Mouse (Mus musculus) heart, embryonic 13.5 days (tissue): ENCODE results near the gene Tln2. TPM values are rescaled to one million over a fixed set of nuclear protein-coding genes. Genes with fewer than 3 reads are reported as not detected.

Experiments used
- ATAC-seq: fragments of 200-750 bp; cut with Nextera tagmentation; 2 replicates; pipeline ENCODE4 v1.8.0; 2017; ENCODE audit warnings: moderate TSS enrichment; ENCODE audit not compliant: insufficient number of reproducible peaks, low FRiP score, low TSS enrichment; ENCODE audit errors: extremely low read depth
- H3K27ac ChIP-seq: fragments of 300-500 bp; sonication (generic); replicated peaks from 2 replicates; pipeline ENCODE4 v1.5.1; 2015; ENCODE audit warnings: moderate library complexity, mild to moderate bottlenecking, inconsistent platforms
- H3K27me3 ChIP-seq: fragments of 300-500 bp; sonication (generic); replicated peaks from 2 replicates; pipeline ENCODE4 v1.6.1; 2015; ENCODE audit warnings: mild to moderate bottlenecking, inconsistent platforms
- H3K36me3 ChIP-seq: fragments of 300-500 bp; sonication (generic); 2 replicates; pipeline ENCODE4 v1.6.1; 2015; ENCODE audit warnings: mild to moderate bottlenecking, inconsistent platforms
- H3K4me1 ChIP-seq: fragments of 300-500 bp; sonication (generic); 2 replicates; pipeline ENCODE4 v1.6.1; 2015; ENCODE audit warnings: inconsistent platforms
- H3K4me2 ChIP-seq: fragments of 300-500 bp; sonication (generic); 2 replicates; pipeline ENCODE4 v1.6.1; 2015; ENCODE audit warnings: inconsistent platforms, mild to moderate bottlenecking, moderate library complexity
- H3K4me3 ChIP-seq: fragments of 300-500 bp; sonication (generic); 2 replicates; pipeline ENCODE4 v1.5.1; 2015; ENCODE audit warnings: moderate library complexity, mild to moderate bottlenecking, inconsistent platforms
- H3K9ac ChIP-seq: fragments of 300-500 bp; sonication (generic); 2 replicates; pipeline ENCODE4 v1.6.1; 2015; ENCODE audit warnings: inconsistent platforms, mild to moderate bottlenecking, moderate library complexity
- H3K9me3 ChIP-seq: fragments of 300-500 bp; sonication (generic); 2 replicates; pipeline ENCODE4 v1.6.1; 2016; ENCODE audit warnings: inconsistent platforms
- WGBS: fragments of 180-500 bp; shearing (Covaris S2); methylation state at CpG from one replicate; pipeline ENCODE4 v1.1.7; 2015; ENCODE audit warnings: mixed read lengths; 5-methylcytosine and 5-hydroxymethylcytosine counted together
- polyA plus RNA-seq: library from polyadenylated mRNA; unstranded; fragments of >200 nt; fragmentation: Nextera tagmentation; extraction: Ambion mirVana; gene quantifications from 2 replicates; pipeline ENCODE4 v1.2.1, GENCODE M21; 2015

Gene Tln2
- polyA plus RNA-seq, 1 experiment from 2014 or later, result 55.3 TPM

DNA sequence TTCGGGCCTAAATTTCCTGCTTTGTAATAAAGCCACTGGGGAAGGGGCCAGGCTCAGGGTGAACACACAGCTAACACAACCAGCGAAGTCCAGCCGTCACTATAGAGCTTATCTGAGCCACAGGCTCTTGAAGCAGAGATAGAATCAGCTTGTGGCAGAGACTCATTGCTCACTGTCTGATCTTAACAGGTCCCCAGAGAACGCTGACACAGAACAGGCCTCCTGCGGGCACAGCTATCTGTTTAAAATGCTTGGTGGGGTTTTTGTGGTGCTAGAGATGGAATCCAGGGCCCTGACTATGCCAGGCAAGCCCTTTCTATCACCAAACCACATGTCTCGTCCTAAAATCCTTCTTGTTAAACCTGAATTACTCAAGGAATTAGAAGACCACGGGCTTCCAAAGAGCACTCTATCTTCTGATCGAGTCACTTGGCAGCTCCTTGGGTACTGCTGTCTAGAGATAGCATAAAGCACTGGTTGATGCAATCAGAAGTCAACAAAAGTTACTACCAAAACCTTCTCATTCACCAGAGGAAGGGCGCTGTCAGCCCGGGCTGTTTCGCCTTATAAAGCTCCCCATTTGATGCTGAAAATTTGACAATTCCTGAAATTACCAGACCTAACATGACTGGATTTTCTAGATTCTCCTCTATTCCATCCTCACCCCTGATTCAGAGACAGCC, 95.9 kb downstream of the Tln2 start:
- Histone ChIP-seq H3K27me3 (no peaks in the 10 kb centered on the region), H3K4me3 (no peak overlapping the region), H3K4me1 (peaks cover 29% of the 10 kb centered on the region), H3K36me3 (no peaks in the 10 kb centered on the region), H3K9me3 (no peaks in the 10 kb centered on the region), H3K9ac (no peak overlapping the region; the same call in none of the 2 replicates), H3K27ac (peak overlapping the region; percentile 62), H3K4me2 (peak overlapping the region; percentile 20)
- ATAC-seq, result no peak
- WGBS, result 24% methylated on average over 11 of the region's 11 CpGs

- 0% methylated on average over 1 of the region's 2 CpGs for WGBS
- no peak for ATAC-seq
- peak overlapping the region; percentile 65 for H3K27ac ChIP-seq
Measured at GRCm38 (mm10) chr9:67441484-67441883, 118.0 kb downstream of the Tln2 start.

DNA sequence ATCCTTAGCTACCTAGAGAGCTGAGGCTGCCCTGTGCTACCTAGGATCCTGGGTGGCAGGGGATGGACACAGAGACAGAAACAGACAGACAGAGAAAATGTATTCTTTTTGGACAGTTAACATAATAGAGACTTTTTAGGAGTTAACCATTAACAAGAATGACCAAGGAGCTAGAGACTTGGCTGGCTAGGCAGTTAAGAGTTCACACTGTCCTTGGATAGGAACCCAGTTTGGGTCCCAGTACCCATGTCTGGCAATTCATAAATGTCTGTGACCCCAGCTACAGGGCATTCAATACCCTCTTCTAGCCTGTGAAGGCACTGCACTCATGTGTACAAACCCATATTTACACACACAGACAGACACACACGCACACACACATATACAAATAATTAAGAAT, 122.0 kb downstream of the Tln2 start:
- no peak overlapping the region for H3K4me3 ChIP-seq
- no peaks in the 10 kb centered on the region for H3K36me3 ChIP-seq
- no peak for ATAC-seq
- 87% methylated on average over 1 of the region's 1 CpGs for WGBS
- no peak overlapping the region for H3K9ac ChIP-seq
- H3K27me3 ChIP-seq, result no peaks in the 10 kb centered on the region
- no peaks in the 10 kb centered on the region for H3K9me3 ChIP-seq
- no peak overlapping the region for H3K4me2 ChIP-seq
- no peak overlapping the region for H3K27ac ChIP-seq
- peaks cover 52% of the 10 kb centered on the region for H3K4me1 ChIP-seq

More at GRCm38 (mm10) chr9:67441484-67441883, 118.0 kb downstream of the Tln2 start:
- Histone ChIP-seq H3K9ac (no peak overlapping the region), H3K36me3 (no peaks in the 10 kb centered on the region), H3K27me3 (no peaks in the 10 kb centered on the region), H3K4me2 (no peak overlapping the region), H3K4me3 (no peak overlapping the region), H3K4me1 (peaks cover 38% of the 10 kb centered on the region), H3K9me3 (no peaks in the 10 kb centered on the region)

- Histone ChIP-seq H3K27me3 (no peaks in the 10 kb centered on the region), H3K4me3 (peak overlapping the region; percentile 5; the same call in 1 of the 2 replicates), H3K9me3 (0 out of 2 replicates have a peak, but pooled peaks cover 4% of the 10 kb centered on the region), H3K4me1 (peaks cover 52% of the 10 kb centered on the region), H3K4me2 (peak overlapping the region; percentile 55), H3K9ac (peak overlapping the region; percentile 70), H3K27ac (peak overlapping the region; percentile 92), H3K36me3 (no peaks in the 10 kb centered on the region)
- no peak; the same call in 1 of the 2 replicates for ATAC-seq
- 27% methylated on average over 10 of the region's 10 CpGs for WGBS
Measured at GRCm38 (mm10) chr9:67435333-67436154, 124.0 kb downstream of the Tln2 start.

GRCm38 (mm10) chr9:67429199-67429892, 130.2 kb downstream of the Tln2 start:
- 18% methylated on average over 12 of the region's 12 CpGs for WGBS
- peak overlapping the region; percentile 29 for H3K4me3 ChIP-seq

DNA sequence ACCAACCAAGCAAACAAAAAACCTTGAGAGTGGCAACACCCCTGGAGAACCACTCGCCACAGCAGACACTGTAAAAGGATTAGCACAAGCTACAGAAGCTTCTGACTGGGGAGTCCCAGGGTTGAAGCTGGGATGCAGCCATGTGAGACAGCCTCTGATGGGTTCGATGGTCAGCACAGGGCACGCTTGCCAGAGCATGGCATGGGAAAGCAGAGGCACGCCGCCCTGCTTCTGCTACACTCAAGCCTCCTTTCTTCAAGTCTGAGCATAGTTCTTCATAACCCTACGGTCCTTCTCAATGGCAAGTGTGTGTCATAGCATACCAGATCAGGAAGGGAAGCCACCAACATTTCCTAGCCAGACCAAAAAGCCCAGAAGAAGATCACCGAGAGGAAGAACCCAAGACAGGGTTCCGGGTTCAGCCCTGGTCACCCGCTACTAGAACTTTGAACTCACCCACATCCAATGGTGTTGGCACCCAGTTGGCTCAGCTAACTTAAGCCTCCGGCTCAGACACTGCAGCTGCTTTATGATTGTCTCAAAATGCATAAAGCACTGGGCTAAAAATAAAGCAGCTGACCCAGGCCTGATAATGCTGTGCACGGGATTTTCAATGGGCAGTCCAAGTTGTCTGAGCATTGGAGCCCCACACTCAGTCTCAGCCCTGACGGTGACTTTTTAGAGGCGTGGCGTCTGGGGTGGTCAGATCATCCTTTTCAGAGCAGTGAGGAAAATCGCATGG, 131.0 kb downstream of the Tln2 start:
- Histone ChIP-seq H3K9me3 (0 out of 2 replicates have a peak, but pooled peaks cover 4% of the 10 kb centered on the region), H3K4me2 (peak overlapping the region; percentile 64), H3K36me3 (no peaks in the 10 kb centered on the region), H3K27ac (peak overlapping the region; percentile 95), H3K27me3 (no peaks in the 10 kb centered on the region), H3K4me3 (peak overlapping the region; percentile 29), H3K4me1 (peaks cover 64% of the 10 kb centered on the region), H3K9ac (peak overlapping the region; percentile 64)
- peak; percentile 59; the same call in 1 of the 2 replicates for ATAC-seq
- WGBS, result 38% methylated on average over 15 of the region's 15 CpGs

More at GRCm38 (mm10) chr9:67429199-67429892, 130.2 kb downstream of the Tln2 start:
- Histone ChIP-seq H3K9me3 (0 out of 2 replicates have a peak, but pooled peaks cover 4% of the 10 kb centered on the region), H3K4me1 (peaks cover 64% of the 10 kb centered on the region), H3K27me3 (no peaks in the 10 kb centered on the region), H3K27ac (peak overlapping the region; percentile 95), H3K36me3 (no peaks in the 10 kb centered on the region), H3K9ac (peak overlapping the region; percentile 42; the same call in 1 of the 2 replicates), H3K4me2 (peak overlapping the region; percentile 64)
- peak; percentile 80 for ATAC-seq

- H3K4me2 ChIP-seq, result no peak overlapping the region
- ATAC-seq, result no peak
- H3K36me3 ChIP-seq, result no peaks in the 10 kb centered on the region
- 73% methylated on average over 3 of the region's 3 CpGs for WGBS
- no peak overlapping the region for H3K9ac ChIP-seq
- peaks cover 54% of the 10 kb centered on the region for H3K4me1 ChIP-seq
- peak overlapping the region; percentile 26; the same call in 1 of the 2 replicates for H3K27ac ChIP-seq
- H3K9me3 ChIP-seq, result 0 out of 2 replicates have a peak, but pooled peaks cover 4% of the 10 kb centered on the region
- H3K27me3 ChIP-seq, result no peaks in the 10 kb centered on the region
- no peak overlapping the region for H3K4me3 ChIP-seq
Measured at GRCm38 (mm10) chr9:67426304-67426703, 133.2 kb downstream of the Tln2 start.

- peaks cover 38% of the 10 kb centered on the region for H3K4me1 ChIP-seq
- H3K4me3 ChIP-seq, result no peak overlapping the region
- 0 out of 2 replicates have a peak, but pooled peaks cover 4% of the 10 kb centered on the region for H3K36me3 ChIP-seq
- no peak overlapping the region for H3K27ac ChIP-seq
- no peak for ATAC-seq
- H3K9ac ChIP-seq, result no peak overlapping the region
- peak overlapping the region; percentile 10 for H3K4me2 ChIP-seq
- H3K9me3 ChIP-seq, result no peaks in the 10 kb centered on the region
- no peaks in the 10 kb centered on the region for H3K27me3 ChIP-seq
- 53% methylated on average over 7 of the region's 7 CpGs for WGBS
Measured at GRCm38 (mm10) chr9:67424110-67424509, 135.4 kb downstream of the Tln2 start.

GRCm38 (mm10) chr9:67418092-67418491, 141.4 kb downstream of the Tln2 start:
- peaks cover 8% of the 10 kb centered on the region; the same call in 1 of the 2 replicates for H3K36me3 ChIP-seq

DNA sequence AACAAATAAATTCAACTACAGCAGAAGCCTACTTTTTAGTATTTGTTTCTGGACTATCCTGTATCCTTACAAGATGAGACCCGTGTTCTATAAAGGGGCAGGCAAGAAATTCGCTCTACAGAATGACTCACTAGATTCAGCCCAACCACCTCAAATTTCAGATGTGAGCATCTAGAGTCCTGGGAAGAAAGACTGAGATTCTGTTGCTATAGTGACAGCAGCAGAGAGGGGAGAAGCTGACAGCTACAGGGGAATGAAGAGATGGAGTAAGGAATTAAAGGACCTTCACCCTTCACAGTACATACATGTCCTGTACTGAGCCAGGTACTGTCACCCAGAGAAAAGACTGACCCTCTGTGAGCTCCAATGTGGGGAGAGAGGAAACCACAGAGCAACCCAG, 148.8 kb downstream of the Tln2 start:
- no peak overlapping the region for H3K9ac ChIP-seq
- H3K27ac ChIP-seq, result no peak overlapping the region
- H3K4me1 ChIP-seq, result peaks cover 11% of the 10 kb centered on the region
- H3K4me2 ChIP-seq, result no peak overlapping the region
- no peak for ATAC-seq
- no peak overlapping the region for H3K4me3 ChIP-seq
- 78% methylated on average over 2 of the region's 2 CpGs for WGBS
- H3K9me3 ChIP-seq, result peaks cover 5% of the 10 kb centered on the region; the same call in 1 of the 2 replicates
- peaks cover 5% of the 10 kb centered on the region; the same call in 1 of the 2 replicates for H3K36me3 ChIP-seq
- no peaks in the 10 kb centered on the region for H3K27me3 ChIP-seq

More at GRCm38 (mm10) chr9:67418092-67418491, 141.4 kb downstream of the Tln2 start:
- no peak for ATAC-seq
- no peaks in the 10 kb centered on the region for H3K27me3 ChIP-seq
- no peak overlapping the region for H3K27ac ChIP-seq
- H3K4me2 ChIP-seq, result no peak overlapping the region
- no peak overlapping the region for H3K4me3 ChIP-seq
- H3K4me1 ChIP-seq, result peaks cover 22% of the 10 kb centered on the region
- no peak overlapping the region for H3K9ac ChIP-seq
- WGBS, result 66% methylated on average over 6 of the region's 6 CpGs
- peaks cover 5% of the 10 kb centered on the region; the same call in 1 of the 2 replicates for H3K9me3 ChIP-seq
